Mouse (Mus musculus): ENCODE results near the gene Synpr. TPM values are rescaled to one million over a fixed set of nuclear protein-coding genes. Genes with fewer than 3 reads are reported as not detected.

The Synpr gene
- polyA plus RNA-seq, 1 experiment: 3.6 TPM

DNA sequence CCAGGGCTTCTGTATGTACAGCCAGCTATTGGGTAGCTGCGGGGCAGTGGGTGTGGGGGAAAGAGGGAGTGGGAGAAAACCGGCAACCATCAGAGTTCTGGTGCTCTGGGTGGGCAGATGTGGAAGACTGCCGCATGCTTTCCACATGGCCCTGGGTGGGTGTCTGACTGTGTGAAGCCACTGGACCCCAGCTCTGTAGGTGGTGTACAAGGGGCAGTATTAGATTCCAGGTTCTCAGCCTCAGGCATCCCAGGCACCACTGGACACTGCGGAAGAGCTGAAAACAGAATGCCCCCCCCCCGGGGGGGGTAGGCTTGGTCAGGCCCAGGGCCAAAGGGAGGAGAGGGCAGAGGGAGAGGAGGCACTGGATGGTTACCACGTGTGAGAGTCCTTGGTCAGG is 156.1 kb downstream of the Synpr start:
- no peaks in the 10 kb centered on the region for H3K36me3 ChIP-seq (ENCODE audit: control insufficient read depth, insufficient read depth, low read length)
- no peaks in the 10 kb centered on the region for H3K4me1 ChIP-seq (replicated peaks; ENCODE audit: control insufficient read depth, insufficient read depth, low read length)
- no peak for DNase-seq
- H3K4me3 ChIP-seq (ENCODE audit: control insufficient read depth, insufficient read depth, low read length): no peak overlapping the region
- TF ChIP-seq POLR2A (IDR thresholded peaks at IDR 0.05; ENCODE audit: control insufficient read depth, extremely low read depth, insufficient read depth, low read length, poor library complexity) (no peak), CTCF (IDR thresholded peaks at IDR 0.05; ENCODE audit: borderline replicate concordance, control insufficient read depth, extremely low read depth, insufficient read depth, low read length, poor library complexity) (no peak)
- 86% methylated on average over 6 of the region's 6 CpGs for WGBS
- no peaks in the 10 kb centered on the region for H3K27me3 ChIP-seq (ENCODE audit: control insufficient read depth, insufficient read depth, low read length)
- H3K27ac ChIP-seq (ENCODE audit: control insufficient read depth, insufficient read depth, low read length): no peak overlapping the region

DNA sequence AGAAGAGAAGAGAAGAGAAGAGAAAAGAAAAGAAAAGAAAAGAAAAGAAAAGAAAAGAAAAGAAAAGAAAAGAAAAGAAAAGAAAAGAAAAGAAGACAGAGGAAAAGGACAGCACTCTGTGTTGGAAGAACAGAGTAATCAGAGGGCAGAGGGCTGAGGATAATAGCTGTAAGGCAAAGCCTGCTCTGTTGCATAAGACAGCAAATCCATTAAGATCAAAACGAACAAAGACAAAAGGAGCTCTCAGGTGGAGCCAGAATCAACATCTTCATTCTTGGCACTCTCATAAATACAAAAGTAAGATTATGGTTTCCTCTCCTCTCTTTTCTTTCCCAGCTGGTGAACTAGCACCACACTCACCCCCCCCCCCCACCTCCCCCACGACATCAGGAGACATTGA is 160.3 kb downstream of the Synpr start:
- Histone ChIP-seq H3K27me3 (ENCODE audit: control insufficient read depth, insufficient read depth, low read length) (no peaks in the 10 kb centered on the region), H3K4me3 (ENCODE audit: control insufficient read depth, insufficient read depth, low read length) (no peak overlapping the region), H3K36me3 (ENCODE audit: control insufficient read depth, insufficient read depth, low read length) (no peaks in the 10 kb centered on the region), H3K4me1 (replicated peaks; ENCODE audit: control insufficient read depth, insufficient read depth, low read length) (no peaks in the 10 kb centered on the region), H3K27ac (ENCODE audit: control insufficient read depth, insufficient read depth, low read length) (no peak overlapping the region)
- no peak for DNase-seq
- TF ChIP-seq CTCF (IDR thresholded peaks at IDR 0.05; ENCODE audit: borderline replicate concordance, control insufficient read depth, extremely low read depth, insufficient read depth, low read length, poor library complexity) (no peak), POLR2A (IDR thresholded peaks at IDR 0.05; ENCODE audit: control insufficient read depth, extremely low read depth, insufficient read depth, low read length, poor library complexity) (no peak)
- 50% methylated on average over 2 of the region's 2 CpGs for WGBS

DNA sequence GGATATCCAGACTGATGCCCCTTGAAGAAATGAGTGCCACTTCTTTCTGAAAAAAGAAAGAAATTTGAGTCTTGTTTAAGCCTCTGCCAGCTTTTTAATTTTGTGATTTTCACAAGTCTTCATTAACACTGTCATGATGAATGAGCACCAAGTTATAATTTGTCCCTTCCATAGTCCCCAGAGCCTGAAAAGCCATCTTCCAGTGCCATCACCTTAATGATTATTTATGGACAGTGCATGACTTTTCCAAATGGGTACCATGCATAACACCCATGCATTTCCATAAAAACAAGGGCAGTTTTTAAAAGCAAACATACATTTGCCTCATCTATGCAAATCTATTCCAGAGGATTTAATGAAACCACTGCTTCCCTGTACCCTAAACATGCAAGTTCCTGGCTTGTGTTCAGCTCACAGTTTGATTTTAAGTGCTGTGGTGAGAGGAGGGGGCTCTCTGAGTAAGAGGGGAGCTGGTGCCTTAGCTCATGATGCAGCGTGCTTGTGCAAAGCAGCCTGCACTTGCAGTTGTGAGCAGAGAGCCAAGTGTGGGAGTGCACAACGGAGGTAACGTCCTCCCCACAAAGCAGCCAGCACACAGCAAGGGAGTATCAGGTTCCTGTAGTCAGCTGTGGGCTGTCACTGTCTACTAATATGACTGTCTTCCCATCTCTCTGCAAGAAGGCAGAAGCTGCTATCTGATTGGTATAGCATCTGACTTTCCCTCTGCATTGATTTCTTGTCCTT is 169.1 kb downstream of the Synpr start:
- H3K36me3 ChIP-seq (ENCODE audit: control insufficient read depth, insufficient read depth, low read length): no peaks in the 10 kb centered on the region
- H3K27ac ChIP-seq (ENCODE audit: control insufficient read depth, insufficient read depth, low read length): no peak overlapping the region
- TF ChIP-seq POLR2A (IDR thresholded peaks at IDR 0.05; ENCODE audit: control insufficient read depth, extremely low read depth, insufficient read depth, low read length, poor library complexity): no peak
- TF ChIP-seq CTCF (IDR thresholded peaks at IDR 0.05; ENCODE audit: borderline replicate concordance, control insufficient read depth, extremely low read depth, insufficient read depth, low read length, poor library complexity): no peak
- H3K4me1 ChIP-seq (replicated peaks; ENCODE audit: control insufficient read depth, insufficient read depth, low read length): no peaks in the 10 kb centered on the region
- H3K4me3 ChIP-seq (ENCODE audit: control insufficient read depth, insufficient read depth, low read length): no peak overlapping the region
- WGBS: 71% methylated on average over 3 of the region's 3 CpGs
- DNase-seq: no peak
- no peaks in the 10 kb centered on the region for H3K27me3 ChIP-seq (ENCODE audit: control insufficient read depth, insufficient read depth, low read length)

DNA sequence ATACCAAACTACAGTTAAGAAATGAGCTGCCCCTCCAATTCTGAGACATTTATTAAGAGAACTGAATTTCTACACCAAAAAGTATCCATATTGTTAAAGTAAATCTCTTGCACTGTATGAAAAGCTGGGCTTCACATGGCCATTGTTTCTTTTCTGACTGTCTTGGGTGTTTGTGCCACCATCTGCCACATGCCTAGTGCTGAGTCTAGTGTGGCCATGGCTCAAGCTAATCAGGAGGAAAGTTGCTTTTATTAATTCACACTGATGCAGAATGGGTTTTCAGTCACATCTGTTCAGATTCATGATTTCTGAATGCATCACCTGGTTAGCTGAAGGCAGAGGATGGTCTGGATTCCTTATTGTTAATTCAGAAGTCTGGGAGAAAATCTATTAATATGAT is 170.4 kb downstream of the Synpr start:
- no peak overlapping the region for H3K27ac ChIP-seq (ENCODE audit: control insufficient read depth, insufficient read depth, low read length)
- H3K36me3 ChIP-seq (ENCODE audit: control insufficient read depth, insufficient read depth, low read length): no peaks in the 10 kb centered on the region
- no peak overlapping the region for H3K4me3 ChIP-seq (ENCODE audit: control insufficient read depth, insufficient read depth, low read length)
- H3K4me1 ChIP-seq (replicated peaks; ENCODE audit: control insufficient read depth, insufficient read depth, low read length): no peaks in the 10 kb centered on the region
- H3K27me3 ChIP-seq (ENCODE audit: control insufficient read depth, insufficient read depth, low read length): no peaks in the 10 kb centered on the region
- no peak for DNase-seq
- TF ChIP-seq CTCF (IDR thresholded peaks at IDR 0.05; ENCODE audit: borderline replicate concordance, control insufficient read depth, extremely low read depth, insufficient read depth, low read length, poor library complexity) (no peak), POLR2A (IDR thresholded peaks at IDR 0.05; ENCODE audit: control insufficient read depth, extremely low read depth, insufficient read depth, low read length, poor library complexity) (no peak)

DNA sequence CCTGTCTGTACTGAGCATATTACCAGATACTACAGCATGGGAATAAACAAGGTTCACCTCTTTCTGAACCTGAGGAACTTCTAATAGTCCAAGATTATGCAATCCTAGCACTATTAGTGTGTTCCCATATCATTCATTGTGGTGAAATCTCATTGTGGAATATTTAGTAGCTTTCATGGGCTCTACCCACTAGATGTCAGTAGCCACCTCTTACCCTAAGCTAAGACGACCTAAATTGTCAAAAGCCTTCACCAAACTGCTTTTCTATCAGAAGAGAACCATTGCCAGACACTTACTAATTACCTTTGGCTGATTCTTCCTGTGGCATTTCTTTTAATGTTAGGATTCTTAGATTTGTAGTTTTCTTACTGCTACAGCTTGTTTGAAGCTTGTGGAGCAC is 174.8 kb downstream of the Synpr start:
- no peak for DNase-seq
- Histone ChIP-seq H3K36me3 (ENCODE audit: control insufficient read depth, insufficient read depth, low read length) (no peaks in the 10 kb centered on the region), H3K27ac (ENCODE audit: control insufficient read depth, insufficient read depth, low read length) (no peak overlapping the region), H3K27me3 (ENCODE audit: control insufficient read depth, insufficient read depth, low read length) (no peaks in the 10 kb centered on the region), H3K4me1 (replicated peaks; ENCODE audit: control insufficient read depth, insufficient read depth, low read length) (no peaks in the 10 kb centered on the region), H3K4me3 (ENCODE audit: control insufficient read depth, insufficient read depth, low read length) (no peak overlapping the region)
- WGBS: 5% methylated on average over 1 of the region's 1 CpGs
- no peak for TF ChIP-seq POLR2A (IDR thresholded peaks at IDR 0.05; ENCODE audit: control insufficient read depth, extremely low read depth, insufficient read depth, low read length, poor library complexity)
- no peak for TF ChIP-seq CTCF (IDR thresholded peaks at IDR 0.05; ENCODE audit: borderline replicate concordance, control insufficient read depth, extremely low read depth, insufficient read depth, low read length, poor library complexity)

DNA sequence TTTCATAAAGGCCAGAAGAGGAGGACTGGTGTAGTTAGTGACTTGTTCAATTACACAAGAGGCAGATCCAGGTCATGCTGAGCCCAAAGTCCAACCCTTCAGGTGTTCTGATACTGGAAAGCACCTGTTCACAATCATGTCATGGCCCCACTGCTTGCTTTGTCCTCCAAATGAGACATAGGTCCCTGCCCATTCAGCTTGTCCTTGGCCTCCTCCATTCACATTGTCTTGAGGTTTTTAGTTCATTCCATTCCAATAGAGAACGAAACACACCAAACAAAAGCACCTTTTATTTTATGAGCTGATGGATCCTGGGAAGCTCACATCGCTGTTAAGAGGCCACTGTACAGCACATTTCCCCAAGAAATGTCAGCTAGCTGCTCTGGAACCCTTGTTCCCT is 184.6 kb downstream of the Synpr start:
- Histone ChIP-seq H3K27ac (ENCODE audit: control insufficient read depth, insufficient read depth, low read length) (no peak overlapping the region), H3K4me1 (replicated peaks; ENCODE audit: control insufficient read depth, insufficient read depth, low read length) (no peaks in the 10 kb centered on the region), H3K27me3 (ENCODE audit: control insufficient read depth, insufficient read depth, low read length) (no peaks in the 10 kb centered on the region), H3K36me3 (ENCODE audit: control insufficient read depth, insufficient read depth, low read length) (no peaks in the 10 kb centered on the region), H3K4me3 (ENCODE audit: control insufficient read depth, insufficient read depth, low read length) (no peak overlapping the region)
- no peak for DNase-seq
- 92% methylated on average over 2 of the region's 2 CpGs for WGBS
- TF ChIP-seq CTCF (IDR thresholded peaks at IDR 0.05; ENCODE audit: borderline replicate concordance, control insufficient read depth, extremely low read depth, insufficient read depth, low read length, poor library complexity) (no peak), POLR2A (IDR thresholded peaks at IDR 0.05; ENCODE audit: control insufficient read depth, extremely low read depth, insufficient read depth, low read length, poor library complexity) (no peak)

DNA sequence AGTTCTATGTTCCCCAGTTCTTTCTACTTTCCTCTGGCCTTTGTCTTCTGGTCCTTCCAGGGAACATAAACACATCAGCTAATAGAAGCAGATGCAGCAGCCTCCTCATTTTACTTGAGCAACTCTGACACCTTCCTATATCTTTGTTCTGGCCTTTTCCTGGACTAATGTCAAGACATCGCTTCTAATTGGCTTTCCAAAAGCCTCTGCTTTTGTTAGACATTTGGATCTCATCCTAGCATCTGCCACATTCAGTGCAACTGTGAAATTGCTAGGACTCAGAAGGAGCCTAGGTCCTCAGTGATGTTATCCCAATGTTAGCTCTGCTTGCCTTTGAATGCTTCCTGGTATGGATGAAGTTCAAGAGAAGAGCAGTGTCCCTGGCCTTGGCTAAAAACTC is 193.2 kb downstream of the Synpr start:
- Histone ChIP-seq H3K36me3 (ENCODE audit: control insufficient read depth, insufficient read depth, low read length) (no peaks in the 10 kb centered on the region), H3K4me1 (replicated peaks; ENCODE audit: control insufficient read depth, insufficient read depth, low read length) (no peaks in the 10 kb centered on the region), H3K27ac (ENCODE audit: control insufficient read depth, insufficient read depth, low read length) (no peak overlapping the region), H3K4me3 (ENCODE audit: control insufficient read depth, insufficient read depth, low read length) (no peak overlapping the region), H3K27me3 (ENCODE audit: control insufficient read depth, insufficient read depth, low read length) (no peaks in the 10 kb centered on the region)
- DNase-seq: no peak
- 79% methylated on average over 1 of the region's 1 CpGs for WGBS
- TF ChIP-seq POLR2A (IDR thresholded peaks at IDR 0.05; ENCODE audit: control insufficient read depth, extremely low read depth, insufficient read depth, low read length, poor library complexity) (no peak), CTCF (IDR thresholded peaks at IDR 0.05; ENCODE audit: borderline replicate concordance, control insufficient read depth, extremely low read depth, insufficient read depth, low read length, poor library complexity) (no peak)

All from thymus, adult 2 months (tissue).